Mouse (Mus musculus) neural tube, embryonic 10.5 days (tissue): ENCODE measurements around the gene Fam69b.

Experiments
- DNase-seq: peaks from one replicate; pipeline ENCODE4 v3.0.0-alpha.2; 2017; ENCODE audit warnings: low spot score; ENCODE audit errors: extremely low spot score

Fam69b gene

DNA sequence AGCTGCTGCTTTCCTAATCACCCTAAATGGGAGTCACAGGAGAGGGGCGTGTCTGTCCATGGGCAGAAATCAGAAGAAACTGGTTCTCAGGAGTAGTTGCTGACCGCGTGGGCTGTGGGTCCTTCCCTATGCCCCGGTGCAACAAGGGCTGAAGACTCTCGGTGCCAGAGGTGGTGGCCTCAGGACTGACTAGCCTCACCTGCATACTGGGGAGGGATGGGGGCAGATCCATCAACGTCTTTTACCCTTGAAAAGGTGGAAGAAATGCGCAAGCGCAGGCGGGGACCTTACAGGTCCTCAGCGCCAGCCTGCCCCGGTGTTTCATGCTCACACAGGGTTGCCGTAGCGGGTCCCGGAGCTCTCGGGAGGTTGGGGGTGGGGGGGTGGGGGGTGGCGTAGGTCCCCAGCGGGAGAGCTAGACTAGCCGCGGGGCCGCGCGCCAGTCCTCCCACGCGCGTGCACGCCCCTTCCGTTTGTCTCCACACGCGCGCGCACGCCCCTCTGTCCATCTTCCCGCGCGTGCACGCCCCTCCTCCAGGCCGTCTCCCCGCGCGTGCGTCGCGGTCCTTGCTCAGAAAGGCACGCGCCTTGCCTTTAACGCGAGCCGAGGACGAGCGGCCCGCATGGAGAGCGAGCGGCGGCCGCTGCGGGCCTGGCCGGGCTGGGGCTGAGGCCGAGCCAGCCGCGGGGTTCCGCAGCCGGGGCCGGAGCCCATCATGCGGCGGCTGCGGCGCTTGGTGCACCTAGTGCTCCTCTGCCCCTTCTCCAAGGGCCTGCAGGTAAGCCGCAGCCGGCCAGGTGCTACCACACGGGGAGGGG lies at the start of gene Fam69b:
TSS of gene Fam69b (plus strand) at position 537 of the 819 bp plus-strand sequence.
- peak; percentile 77 for DNase-seq

- DNase-seq: no peak
These were observed 48.5 kb upstream of the Fam69b start, which contains the start of gene Egfl7 for GRCm38 (mm10) chr2:26579714-26580113. TSS of gene Egfl7 (plus strand) at chr2:26580014.

- no peak for DNase-seq
These were observed 47.5 kb upstream of the Fam69b start for GRCm38 (mm10) chr2:26580751-26581150.

- DNase-seq: no peak
These were observed 46.1 kb upstream of the Fam69b start for GRCm38 (mm10) chr2:26582203-26582602.

GRCm38 (mm10) chr2:26582741-26583140 lies 45.5 kb upstream of the Fam69b start:
- DNase-seq: no peak

DNA sequence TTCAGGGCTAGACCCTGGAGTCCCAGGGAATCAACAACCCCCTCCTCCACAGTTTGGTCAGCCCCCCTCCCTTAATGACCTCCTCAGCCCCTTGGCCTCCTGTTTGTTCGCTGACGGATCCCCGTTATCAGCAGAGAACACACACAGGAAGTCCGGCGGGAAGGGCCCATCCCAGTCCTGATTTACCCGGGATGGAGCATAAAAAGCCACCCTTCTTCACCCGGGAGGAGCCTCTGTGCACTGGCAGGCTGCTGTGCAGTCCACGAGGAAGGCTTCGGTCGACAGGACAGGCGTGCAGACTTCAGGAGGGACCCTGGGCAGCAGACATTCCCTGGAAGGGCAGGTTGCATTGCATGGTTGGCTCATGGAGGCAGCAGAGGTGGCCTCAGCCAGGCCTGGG lies 44.6 kb upstream of the Fam69b start:
- DNase-seq: no peak

- no peak for DNase-seq
These were observed 42.5 kb upstream of the Fam69b start for GRCm38 (mm10) chr2:26585713-26586112.

DNA sequence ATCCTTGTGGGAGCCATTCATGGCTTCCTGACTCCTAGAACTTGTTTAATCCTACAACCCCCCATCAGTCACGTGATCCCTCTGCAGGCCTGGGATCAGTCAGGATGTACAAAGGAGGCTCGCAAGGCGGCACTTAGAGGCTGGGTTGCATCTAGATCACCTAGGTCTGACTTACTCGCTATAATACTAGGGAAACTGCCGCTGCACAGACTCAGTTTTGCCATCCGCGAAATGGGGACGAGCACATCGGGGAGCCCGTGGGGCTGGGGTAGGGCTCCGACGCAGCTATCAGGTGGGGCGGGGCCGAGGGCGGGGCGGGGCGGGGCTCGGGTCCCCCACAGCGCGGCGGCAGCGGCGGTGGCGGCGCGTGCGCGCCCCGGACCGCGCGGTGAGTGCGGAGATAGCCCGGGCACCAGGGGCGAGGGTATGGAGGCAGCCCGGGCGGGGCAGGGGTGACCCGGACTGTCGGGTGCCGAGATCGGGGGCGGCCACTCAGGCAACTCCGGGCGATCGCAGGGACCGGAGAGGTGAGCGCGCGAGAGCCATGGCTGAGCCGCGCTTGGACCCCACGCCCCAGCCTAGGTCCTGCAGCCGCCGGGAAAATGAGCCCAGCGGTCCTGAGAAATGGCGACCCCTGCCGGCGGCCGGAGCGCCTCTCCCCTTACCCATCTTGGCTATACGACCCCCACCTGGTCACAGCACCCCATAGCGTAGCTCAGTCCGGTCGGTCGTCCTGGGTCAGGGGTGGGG lies 41.8 kb upstream of the Fam69b start, which contains the start of gene Gm20532:
TSS of gene Gm20532 (plus strand) at position 346 of the 750 bp plus-strand sequence.
- DNase-seq: peak; percentile 90

GRCm38 (mm10) chr2:26587044-26587405 lies 41.2 kb upstream of the Fam69b start:
- no peak for DNase-seq

- no peak for DNase-seq
These were observed 39.7 kb upstream of the Fam69b start for GRCm38 (mm10) chr2:26588573-26588972.

- no peak for DNase-seq
These were observed 39.0 kb upstream of the Fam69b start for GRCm38 (mm10) chr2:26589284-26589683.

DNA sequence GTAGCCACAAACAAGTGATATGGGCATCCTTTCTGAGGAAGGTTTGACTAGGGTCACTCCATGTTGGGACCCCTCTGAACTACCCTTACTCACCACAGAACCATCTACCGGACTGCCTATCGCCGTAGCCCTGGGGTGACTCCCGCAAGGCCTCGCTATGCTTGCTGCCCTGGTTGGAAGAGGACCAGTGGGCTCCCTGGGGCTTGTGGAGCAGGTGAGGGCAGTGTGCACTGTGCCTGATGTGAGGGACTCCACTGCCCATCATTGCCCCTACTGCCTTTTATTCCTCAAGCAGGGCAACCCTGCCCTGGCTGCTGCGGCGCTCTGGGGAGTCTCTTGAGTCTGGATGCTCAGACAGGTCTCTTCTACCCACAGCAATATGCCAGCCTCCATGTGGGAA lies 38.0 kb upstream of the Fam69b start:
- no peak for DNase-seq

DNA sequence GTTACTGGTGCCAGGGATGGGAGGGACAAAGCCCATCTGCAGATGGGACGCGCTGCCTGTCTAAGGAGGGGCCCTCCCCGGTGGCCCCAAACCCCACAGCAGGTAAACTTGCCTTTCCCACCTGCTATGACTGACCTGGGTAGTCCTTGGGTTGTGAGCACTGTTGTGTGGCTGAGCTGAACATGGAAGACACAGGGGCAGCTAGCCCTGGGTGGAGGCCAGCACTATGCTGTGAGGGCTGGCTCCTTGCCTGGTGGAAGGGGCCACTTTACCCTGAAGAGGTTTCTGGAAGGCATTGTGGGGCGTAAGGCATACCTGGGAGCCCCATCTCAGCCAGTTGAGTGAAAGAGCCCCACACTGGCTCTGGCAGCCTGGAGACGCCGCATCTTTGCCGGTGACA lies 37.3 kb upstream of the Fam69b start:
- no peak for DNase-seq

DNA sequence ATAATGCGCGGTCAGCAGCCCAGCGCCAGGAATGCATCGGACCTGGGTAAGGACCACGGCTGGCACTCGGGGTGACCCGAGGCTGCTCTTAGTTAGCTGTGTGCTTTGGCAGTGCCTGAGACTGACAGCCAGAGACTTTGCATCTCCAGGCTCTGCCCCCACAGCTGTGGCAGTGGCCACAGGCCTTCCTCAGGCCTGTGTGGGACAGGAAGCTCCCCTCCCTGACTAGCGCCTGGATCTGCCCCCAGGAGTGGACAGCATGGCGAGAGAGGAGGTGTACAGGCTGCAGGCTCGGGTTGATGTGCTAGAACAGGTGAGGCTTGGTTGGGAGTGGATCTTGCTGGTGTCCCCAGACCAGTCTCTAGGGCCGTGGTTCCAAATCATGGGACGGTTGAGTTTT lies 36.8 kb upstream of the Fam69b start:
- no peak for DNase-seq

DNA sequence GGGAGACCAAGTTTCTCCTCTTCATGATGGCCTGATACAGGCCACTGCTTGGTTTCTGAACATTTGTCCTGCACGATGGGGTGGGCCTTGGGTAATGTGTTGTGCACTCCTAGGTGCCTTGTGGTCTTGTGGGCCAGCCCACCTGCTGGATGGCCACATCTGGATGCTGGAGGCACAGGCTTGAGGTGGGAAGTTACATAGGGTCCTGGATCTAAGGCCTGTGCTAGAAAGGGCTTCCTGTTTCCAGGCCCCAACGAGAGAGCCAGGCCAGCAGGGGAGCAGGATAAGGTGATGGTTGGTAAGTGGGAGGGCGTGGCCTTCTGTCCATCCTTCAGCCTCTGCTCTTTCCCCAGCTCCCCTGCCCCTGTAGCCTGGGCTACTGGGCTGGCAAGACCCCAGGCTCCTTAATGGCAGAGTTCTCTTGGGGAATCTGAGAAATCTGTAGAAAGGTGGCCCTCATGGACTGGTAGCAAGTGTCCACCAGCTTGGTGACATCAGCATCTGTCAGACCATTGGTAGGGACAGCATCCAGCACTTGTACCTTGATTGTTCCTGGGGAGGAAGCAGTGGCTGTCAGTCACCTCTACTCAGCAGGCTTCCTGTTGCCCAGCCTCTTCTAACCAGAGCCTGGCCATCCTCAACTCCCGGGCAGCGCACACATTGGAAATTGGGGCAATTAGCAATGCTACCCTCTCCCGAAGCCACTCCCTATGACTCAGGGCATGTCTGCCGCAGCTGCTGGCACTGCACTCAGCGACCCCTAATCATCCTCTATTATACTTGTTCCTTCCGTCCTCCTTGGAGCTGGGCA lies 34.8 kb upstream of the Fam69b start:
- no peak for DNase-seq

DNA sequence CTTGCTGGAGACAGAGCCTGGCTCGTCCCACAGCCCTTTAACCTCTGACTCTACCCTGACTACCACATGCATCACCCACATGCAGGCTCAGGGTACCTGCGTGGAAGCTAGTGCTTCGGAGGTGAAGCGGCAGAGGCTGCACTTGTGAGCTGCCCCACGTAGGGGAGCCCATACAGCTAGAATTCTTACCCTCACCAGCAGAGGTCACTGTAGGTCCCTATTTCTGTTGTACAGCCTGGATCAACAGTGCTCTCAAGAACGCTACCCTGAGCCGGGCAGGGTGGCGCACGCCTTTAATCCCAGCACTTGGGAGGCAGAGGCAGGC lies 34.3 kb upstream of the Fam69b start:
- no peak for DNase-seq

- no peak for DNase-seq
These were observed 33.8 kb upstream of the Fam69b start for GRCm38 (mm10) chr2:26594461-26594933.

- no peak for DNase-seq
These were observed 33.1 kb upstream of the Fam69b start for GRCm38 (mm10) chr2:26594934-26595724.

DNA sequence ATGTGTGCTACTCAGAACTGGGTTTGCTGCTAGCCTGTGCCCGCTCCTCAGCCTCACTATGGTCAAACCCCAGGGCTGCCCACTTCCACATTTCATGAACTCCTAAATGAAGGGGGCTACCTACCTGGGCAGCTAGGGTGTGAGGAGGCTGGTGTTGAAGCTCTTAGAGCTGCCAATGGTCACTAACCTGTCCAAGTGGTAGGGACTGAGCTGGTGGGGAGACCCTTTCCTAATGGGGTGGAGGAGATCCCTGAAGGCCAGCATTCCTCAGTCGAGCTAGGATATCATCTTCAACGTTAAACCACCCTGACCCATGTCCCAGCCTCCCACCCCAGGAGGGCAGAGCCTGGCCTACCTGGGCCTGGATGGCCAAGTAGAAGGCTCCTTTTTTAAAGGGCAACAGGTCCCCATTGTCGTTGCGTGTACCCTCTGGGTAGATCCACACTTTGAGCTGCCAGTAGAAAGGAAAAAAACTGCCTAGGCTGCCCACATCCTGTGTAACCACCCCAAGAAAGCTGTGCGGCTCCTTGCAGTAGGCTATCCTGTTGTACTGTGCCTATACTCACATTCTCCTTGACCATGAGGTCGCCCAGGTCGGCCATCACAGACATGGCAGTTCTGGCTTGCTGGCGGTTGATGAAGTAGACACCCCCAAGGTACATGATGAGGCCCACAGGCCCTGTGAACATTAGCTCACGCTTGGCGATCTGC lies 32.4 kb upstream of the Fam69b start:
- DNase-seq: no peak

GRCm38 (mm10) chr2:26596898-26597297 lies 31.4 kb upstream of the Fam69b start:
- no peak for DNase-seq
